Mouse (Mus musculus) lung, adult 2 months (tissue): ENCODE results near the gene B9d1. TPM values are rescaled to one million over a fixed set of nuclear protein-coding genes. Genes with fewer than 3 reads are reported as not detected.

Source experiments
- DNase-seq: peaks from one replicate; pipeline ENCODE4 v3.0.0; 2022
- H3K4me1 ChIP-seq: fragments of 200-500 bp; 2 replicates; pipeline ENCODE4 v1.6.1; 2011; ENCODE audit warnings: low read length; ENCODE audit not compliant: control insufficient read depth, insufficient read depth
- H3K4me3 ChIP-seq: fragments of 200-500 bp; replicated peaks from 2 replicates; pipeline ENCODE3; 2011; ENCODE audit warnings: low read depth, mild to moderate bottlenecking, control low read depth, low read length; ENCODE audit errors: extremely low read depth
- CTCF ChIP-seq: fragments of 200-500 bp; IDR thresholded peaks from 2 replicates; pipeline ENCODE4 v1.5.1; 2011; ENCODE audit warnings: mild to moderate bottlenecking, low read length, control low read depth; ENCODE audit not compliant: insufficient read depth
- POLR2A ChIP-seq: fragments of 200-500 bp; IDR thresholded peaks from 2 replicates; pipeline ENCODE4 v1.6.1; 2011; ENCODE audit warnings: low read depth, mild to moderate bottlenecking, control low read depth, low read length, borderline replicate concordance; ENCODE audit errors: extremely low read depth
- WGBS: fragments of 180-500 bp; shearing (Covaris S2); methylation state at CpG from one replicate; pipeline ENCODE4 v1.1.7; 2018; 5-methylcytosine and 5-hydroxymethylcytosine counted together
- polyA plus RNA-seq: library from polyadenylated mRNA; depleted of rRNA; stranded (reverse); fragments of >200 nt; gene quantifications from 2 replicates; pipeline ENCODE4 v1.2.3, GENCODE M21; 2012; rRNA removed

The B9d1 gene
- polyA plus RNA-seq, 1 experiment: 37.5 TPM

- no peak for DNase-seq
- no peak for TF ChIP-seq POLR2A
- no peak for TF ChIP-seq CTCF
- peaks cover 38% of the 10 kb centered on the region for H3K4me1 ChIP-seq
- WGBS: 57% methylated on average over 5 of the region's 5 CpGs
- H3K4me3 ChIP-seq: no peak overlapping the region
Observed at GRCm38 (mm10) chr11:61559572-61559971, 54.6 kb downstream of the B9d1 start.

GRCm38 (mm10) chr11:61562421-61562820 lies 57.5 kb downstream of the B9d1 start:
- 22% methylated on average over 5 of the region's 5 CpGs for WGBS
- no peak for TF ChIP-seq CTCF
- TF ChIP-seq POLR2A: no peak
- Histone ChIP-seq H3K4me1 (peaks cover 50% of the 10 kb centered on the region), H3K4me3 (no peak overlapping the region)
- DNase-seq: no peak

Other genes starting within 250 kb of the B9d1 start
- gene Aldh3a2, start 237.7 kb upstream of the B9d1 start, polyA plus RNA-seq: 84.6 and 94.5 TPM in 2 replicates
- gene Slc47a2, start 162.3 kb upstream of the B9d1 start, polyA plus RNA-seq: 0.19 and 0.29 TPM in 2 replicates
- 1.9 and 3.1 TPM in 2 replicates for gene Slc47a1, start 126.8 kb upstream of the B9d1 start, polyA plus RNA-seq
- 0.27 and 0.44 TPM in 2 replicates for gene Rnf112, start 51.0 kb upstream of the B9d1 start, polyA plus RNA-seq
- gene Mfap4, start 19.7 kb upstream of the B9d1 start, polyA plus RNA-seq: 1,294 and 1,321 TPM in 2 replicates
- gene Mapk7, start 10.7 kb upstream of the B9d1 start, polyA plus RNA-seq: 39.3 and 40.1 TPM in 2 replicates
- 74.0 and 84.5 TPM in 2 replicates for gene Epn2, start 74.5 kb downstream of the B9d1 start, polyA plus RNA-seq
- gene Grap, start 148.1 kb downstream of the B9d1 start, polyA plus RNA-seq: 77.0 and 86.0 TPM in 2 replicates
- gene Fam83g, start 178.9 kb downstream of the B9d1 start, polyA plus RNA-seq: 2.7 and 7.5 TPM in 2 replicates
- gene Slc5a10, start 215.7 kb downstream of the B9d1 start, polyA plus RNA-seq: 0.06 TPM in 1 of 2 replicates, not detected in the other